Mouse (Mus musculus) MEL (cell line): ENCODE measurements around the gene Vpreb3. TPM values are rescaled to one million over a fixed set of nuclear protein-coding genes. Genes with fewer than 3 reads are reported as not detected.

ENCODE experiments used
- DNase-seq: peaks from one replicate; pipeline ENCODE4 v3.0.0; 2011; ENCODE audit warnings: low read depth, low spot score
- H3K27ac ChIP-seq: 2 replicates; pipeline ENCODE4 v1.5.1; 2012; ENCODE audit warnings: low read depth, mild to moderate bottlenecking, control low read depth, low read length, moderate library complexity; ENCODE audit not compliant: control insufficient read depth
- H3K27me3 ChIP-seq, 2 experiments: fragments of 150-350 bp in 1 of 2; sonication (generic) in 1 of 2; 2 replicates each; pipeline ENCODE4 v1.6.1; 2012; ENCODE audit warnings: low read length in 2 of 2, mild to moderate bottlenecking in 2 of 2, improper control_type of control experiment in 1 of 2, moderate library complexity in 1 of 2; ENCODE audit not compliant: insufficient read depth in 2 of 2, control insufficient read depth in 1 of 2
- H3K36me3 ChIP-seq, 2 experiments: 2 replicates each; pipeline ENCODE4 v1.6.1; 2012 to 2014; ENCODE audit warnings: low read length in 2 of 2, improper control_type of control experiment in 1 of 2, inconsistent platforms in 1 of 2, mild to moderate bottlenecking in 1 of 2; ENCODE audit not compliant: insufficient read depth in 2 of 2, control insufficient read depth in 1 of 2
- H3K4me1 ChIP-seq, 2 experiments: fragments of 150-350 bp in 1 of 2; sonication (generic) in 1 of 2; 2 replicates each; pipeline ENCODE4 v1.6.1; 2012; ENCODE audit warnings: low read length in 2 of 2, improper control_type of control experiment in 1 of 2, mild to moderate bottlenecking in 1 of 2; ENCODE audit not compliant: insufficient read depth in 2 of 2, control insufficient read depth in 1 of 2
- H3K4me3 ChIP-seq, 2 experiments: fragments of 150-350 bp in 1 of 2; sonication (generic) in 1 of 2; 2 replicates each; pipeline ENCODE4 v1.5.1; 2012; ENCODE audit warnings: low read depth in 2 of 2, low read length in 2 of 2, mild to moderate bottlenecking in 2 of 2, moderate library complexity in 2 of 2, control low read depth in 1 of 2, improper control_type of control experiment in 1 of 2; ENCODE audit not compliant: control insufficient read depth in 1 of 2, insufficient read depth in 1 of 2
- H3K79me2 ChIP-seq: 2 replicates; pipeline ENCODE4 v1.6.1; 2012; ENCODE audit warnings: mild to moderate bottlenecking, low read length, moderate library complexity; ENCODE audit not compliant: control insufficient read depth, poor library complexity, insufficient read depth
- H3K9ac ChIP-seq: 2 replicates; pipeline ENCODE4 v1.6.1; 2012; ENCODE audit warnings: low read depth, mild to moderate bottlenecking, control low read depth, low read length, moderate library complexity; ENCODE audit not compliant: control insufficient read depth, poor library complexity, severe bottlenecking
- H3K9me3 ChIP-seq: fragments of 150-350 bp; sonication (generic); replicated peaks from 2 replicates; pipeline ENCODE4 v1.6.1; 2012; ENCODE audit warnings: mild to moderate bottlenecking, low read length, improper control_type of control experiment, moderate library complexity; ENCODE audit not compliant: insufficient read depth
- BHLHE40 ChIP-seq: IDR thresholded peaks from 2 replicates; pipeline ENCODE4 v1.6.1; 2012; ENCODE audit warnings: low read depth, mild to moderate bottlenecking, inconsistent platforms, low read length, improper control_type of control experiment, borderline replicate concordance
- CHD1 ChIP-seq: IDR thresholded peaks from 2 replicates; pipeline ENCODE4 v1.6.1; 2012; ENCODE audit warnings: low read depth, mild to moderate bottlenecking, inconsistent platforms, low read length, improper control_type of control experiment
- CTCF ChIP-seq, 3 experiments: IDR thresholded peaks in 2 of 3; conservative IDR thresholded peaks in 1 of 3; 2 replicates each; pipeline ENCODE4 v1.5.1; 2011 to 2012; ENCODE audit warnings: low read length in 3 of 3, low read depth in 2 of 3, mild to moderate bottlenecking in 2 of 3, improper control_type of control experiment in 1 of 3, inconsistent platforms in 1 of 3, mixed read lengths in 1 of 3, moderate library complexity in 1 of 3; ENCODE audit not compliant: control insufficient read depth in 1 of 3, insufficient read depth in 1 of 3, poor library complexity in 1 of 3, severe bottlenecking in 1 of 3
- ELF1 ChIP-seq: IDR thresholded peaks from 2 replicates; pipeline ENCODE4 v1.6.1; 2014; ENCODE audit warnings: low read depth, mild to moderate bottlenecking, inconsistent platforms, low read length, improper control_type of control experiment, moderate library complexity
- GABPA ChIP-seq: IDR thresholded peaks from 2 replicates; pipeline ENCODE4 v1.6.1; 2012; ENCODE audit warnings: low read depth, mild to moderate bottlenecking, inconsistent platforms, low read length, improper control_type of control experiment, moderate library complexity
- HCFC1 ChIP-seq: IDR thresholded peaks from 2 replicates; pipeline ENCODE4 v1.6.1; 2012; ENCODE audit warnings: low read depth, mild to moderate bottlenecking, inconsistent platforms, low read length, improper control_type of control experiment, moderate library complexity
- MAFK ChIP-seq: IDR thresholded peaks from 2 replicates; pipeline ENCODE4 v1.6.1; 2011; ENCODE audit warnings: low read depth, mild to moderate bottlenecking, low read length, improper control_type of control experiment, borderline replicate concordance
- MAX ChIP-seq: IDR thresholded peaks from 2 replicates; pipeline ENCODE4 v1.6.1; 2011; ENCODE audit warnings: low read length, improper control_type of control experiment
- MAZ ChIP-seq: IDR thresholded peaks from 2 replicates; pipeline ENCODE4 v1.6.1; 2012; ENCODE audit warnings: low read depth, mild to moderate bottlenecking, inconsistent platforms, low read length, improper control_type of control experiment
- MEF2A ChIP-seq: IDR thresholded peaks from 2 replicates; pipeline ENCODE4 v1.6.1; 2014; ENCODE audit warnings: low read depth, mild to moderate bottlenecking, inconsistent platforms, low read length, improper control_type of control experiment; ENCODE audit not compliant: poor library complexity, insufficient replicate concordance, severe bottlenecking; ENCODE audit errors: extremely low read depth
- MYC ChIP-seq: IDR thresholded peaks from 2 replicates; pipeline ENCODE4 v1.6.1; 2011; ENCODE audit warnings: low read depth, mild to moderate bottlenecking, low read length, improper control_type of control experiment, moderate library complexity
- NRF1 ChIP-seq: IDR thresholded peaks from 2 replicates; pipeline ENCODE4 v1.6.1; 2014; ENCODE audit warnings: low read depth, mild to moderate bottlenecking, inconsistent platforms, low read length, improper control_type of control experiment, moderate library complexity; ENCODE audit not compliant: poor library complexity, insufficient read depth, severe bottlenecking
- POLR2AphosphoS5 ChIP-seq: IDR thresholded peaks from 2 replicates; pipeline ENCODE4 v1.6.1; 2012; ENCODE audit warnings: low read depth, borderline replicate concordance, mild to moderate bottlenecking, inconsistent platforms, low read length, moderate library complexity, mixed read lengths
- RAD21 ChIP-seq: IDR thresholded peaks from 2 replicates; pipeline ENCODE4 v1.6.1; 2011; ENCODE audit warnings: mild to moderate bottlenecking, low read depth, low read length, improper control_type of control experiment
- SIN3A ChIP-seq: IDR thresholded peaks from 2 replicates; pipeline ENCODE4 v1.6.1; 2012; ENCODE audit warnings: low read length, improper control_type of control experiment, inconsistent platforms
- SMC3 ChIP-seq: IDR thresholded peaks from 2 replicates; pipeline ENCODE4 v1.6.1; 2011; ENCODE audit warnings: low read depth, low read length, improper control_type of control experiment
- TAL1 ChIP-seq: IDR thresholded peaks from 2 replicates; pipeline ENCODE4 v1.6.1; 2012; ENCODE audit warnings: mild to moderate bottlenecking, inconsistent platforms, low read length, moderate library complexity, mixed read lengths
- UBTF ChIP-seq: IDR thresholded peaks from 2 replicates; pipeline ENCODE4 v1.6.1; 2012; ENCODE audit warnings: low read depth, mild to moderate bottlenecking, inconsistent platforms, low read length, improper control_type of control experiment, moderate library complexity, borderline replicate concordance; ENCODE audit not compliant: insufficient read depth
- USF1 ChIP-seq: IDR thresholded peaks from 2 replicates; pipeline ENCODE4 v1.6.1; 2014; ENCODE audit warnings: low read depth, mild to moderate bottlenecking, inconsistent platforms, low read length, improper control_type of control experiment, moderate library complexity
- ZC3H11A ChIP-seq: IDR thresholded peaks from 2 replicates; pipeline ENCODE4 v1.6.1; 2012; ENCODE audit warnings: low read depth, mild to moderate bottlenecking, inconsistent platforms, low read length, improper control_type of control experiment
- ZKSCAN1 ChIP-seq: IDR thresholded peaks from 2 replicates; pipeline ENCODE4 v1.6.1; 2012; ENCODE audit warnings: low read depth, mild to moderate bottlenecking, inconsistent platforms, low read length, improper control_type of control experiment, moderate library complexity
- polyA plus RNA-seq, 2 experiments: library from polyadenylated mRNA; stranded (reverse) in 1 of 2; unstranded in 1 of 2; fragments of >175 nt in 1 of 2; fragments of >200 nt in 1 of 2; gene quantifications; 2 replicates each; pipeline versions ENCODE4 v1.2.1 to v1.2.4; 2012; ENCODE audit warnings: low replicate concordance in 2 of 2, low read depth in 1 of 2; ENCODE audit not compliant: insufficient read length in 2 of 2, insufficient read depth in 1 of 2, missing spikeins in 1 of 2
- total RNA-seq: library from RNA; depleted of rRNA; stranded (reverse); fragments of 300-350 nt; gene quantifications from 2 replicates; pipeline ENCODE4 v1.2.3, GENCODE M21; 2012

The Vpreb3 gene
- total and polyA plus RNA-seq, 3 experiments: 0.27 to 0.88 TPM; not detected in 1

DNA sequence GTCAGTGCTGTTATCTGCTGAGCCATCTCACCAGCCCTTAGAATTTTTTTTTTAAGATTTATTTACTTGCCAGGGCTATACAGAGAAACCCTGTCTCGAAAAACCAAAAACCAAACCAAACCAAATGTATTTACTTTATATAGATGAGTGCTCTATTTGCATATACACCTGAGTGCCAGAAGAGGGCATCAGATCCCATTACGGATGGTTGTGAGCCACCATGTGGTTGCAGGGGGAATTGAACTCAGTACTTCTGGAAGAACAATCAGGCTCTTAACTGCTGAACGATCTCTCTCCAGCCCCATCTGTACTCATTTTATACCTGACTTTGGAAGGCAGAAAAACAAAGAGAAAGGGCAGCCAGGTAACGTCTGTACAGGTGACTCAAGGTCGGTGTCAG is 32.4 kb downstream of the Vpreb3 start (continued):
- TF ChIP-seq BHLHE40: no peak
- no peak for TF ChIP-seq NRF1
- TF ChIP-seq CHD1: no peak

DNA sequence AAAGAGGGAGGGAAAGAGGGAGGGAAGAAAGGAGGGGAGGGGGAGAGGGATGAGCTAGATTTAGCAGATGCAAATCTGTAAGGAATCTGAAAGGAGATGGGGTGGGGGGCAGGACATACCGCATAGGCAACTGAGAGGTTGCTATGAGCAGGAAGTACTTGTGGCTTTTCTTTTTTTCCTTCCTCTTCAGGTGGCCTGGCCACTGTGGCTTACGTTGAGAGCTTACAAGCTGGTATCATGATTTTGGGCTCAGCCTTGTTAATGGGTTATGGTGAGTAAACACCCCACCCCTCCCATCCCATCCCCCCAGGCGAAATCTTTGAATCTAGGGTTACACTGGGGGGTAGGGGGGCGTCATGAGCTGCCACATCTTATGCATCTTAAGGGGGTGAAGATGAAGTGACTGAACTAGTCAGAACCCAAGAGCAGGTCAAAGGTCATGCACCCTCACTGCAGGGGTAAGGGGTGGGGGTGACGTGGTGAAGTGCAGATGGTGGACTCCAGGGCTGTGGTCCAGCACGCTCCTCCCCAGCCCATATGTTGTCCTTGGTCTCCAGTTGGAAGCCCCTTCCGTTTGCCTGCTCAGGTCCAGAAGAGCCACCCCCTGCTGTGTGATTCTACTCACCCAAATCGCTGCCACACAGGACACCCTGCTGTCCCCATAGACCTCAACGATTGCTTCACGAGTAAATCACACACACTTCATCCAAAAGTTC is 35.4 kb downstream of the Vpreb3 start:
- no peaks in the 10 kb centered on the region for H3K79me2 ChIP-seq
- DNase-seq: no peak
- no peak overlapping the region for H3K27ac ChIP-seq
- H3K9me3 ChIP-seq: no peaks in the 10 kb centered on the region
- H3K27me3 ChIP-seq: peaks cover 2 to 8% of the 10 kb centered on the region in 2 experiments; a peak in 3 of 4 replicates
- TF ChIP-seq TAL1 (no peak), MYC (no peak)
- TF ChIP-seq, all 39 proteins: peak for 0
- Histone ChIP-seq H3K36me3 (no peaks in the 10 kb centered on the region), H3K9ac (no peak overlapping the region), H3K4me3 (no peak overlapping the region), H3K4me1 (no peaks in the 10 kb centered on the region)

DNA sequence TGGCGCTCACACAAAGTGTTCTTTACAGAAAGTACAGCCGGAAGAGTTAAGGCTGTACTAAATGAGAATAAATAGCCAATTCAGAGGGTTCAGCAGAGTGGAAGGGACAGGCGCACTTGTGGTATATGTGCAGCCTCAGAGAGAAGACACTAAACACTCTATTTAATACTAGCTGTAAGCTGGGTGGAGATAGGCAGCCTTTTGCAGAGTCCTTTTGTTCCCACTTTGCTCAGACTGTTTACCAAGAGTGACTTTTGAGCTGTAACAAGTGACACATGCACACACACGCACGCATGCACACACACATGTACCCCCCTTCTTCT is 35.9 kb downstream of the Vpreb3 start:
- peaks cover 2 to 8% of the 10 kb centered on the region in 2 experiments; a peak in 3 of 4 replicates for H3K27me3 ChIP-seq
- H3K9me3 ChIP-seq: no peaks in the 10 kb centered on the region
- no peak overlapping the region for H3K4me3 ChIP-seq
- no peak overlapping the region for H3K27ac ChIP-seq
- H3K79me2 ChIP-seq: no peaks in the 10 kb centered on the region
- DNase-seq: no peak
- no peaks in the 10 kb centered on the region for H3K4me1 ChIP-seq
- no peak for TF ChIP-seq HCFC1
- TF ChIP-seq SIN3A: no peak
- no peak for TF ChIP-seq USF1
- no peak for TF ChIP-seq UBTF
- no peak for TF ChIP-seq POLR2AphosphoS5
- no peak for TF ChIP-seq CHD1
- TF ChIP-seq ZKSCAN1: no peak
- no peak for TF ChIP-seq SMC3
- no peak for TF ChIP-seq GABPA
- no peak for TF ChIP-seq MAFK
- TF ChIP-seq BHLHE40: no peak
- TF ChIP-seq ZC3H11A: no peak
- TF ChIP-seq CTCF (IDR thresholded peaks at IDR 0.05 in 2 of 3, conservative IDR thresholded peaks at IDR 0.05 in 1 of 3; ENCODE audit: control insufficient read depth in 1 of 3, insufficient read depth in 1 of 3, low read depth in 2 of 3, low read length in 3 of 3, poor library complexity in 1 of 3, severe bottlenecking in 1 of 3): no peak
- no peak for TF ChIP-seq MYC
- no peak for TF ChIP-seq MEF2A
- TF ChIP-seq MAZ: no peak
- TF ChIP-seq ELF1: no peak
- TF ChIP-seq MAX: no peak
- no peak for TF ChIP-seq RAD21
- TF ChIP-seq, all 39 proteins: peak for 0
- H3K36me3 ChIP-seq: no peaks in the 10 kb centered on the region
- no peak overlapping the region for H3K9ac ChIP-seq
